Mouse (Mus musculus): ENCODE data around the gene Cep63. TPM values are rescaled to one million over a fixed set of nuclear protein-coding genes. Genes with fewer than 3 reads are reported as not detected.
A peak's percentile ranks its signal among the peaks of the same experiment; 100 is the strongest.

Cep63 gene
- polyA plus RNA-seq, 1 experiment from 2014 or later: 53.4 TPM

DNA sequence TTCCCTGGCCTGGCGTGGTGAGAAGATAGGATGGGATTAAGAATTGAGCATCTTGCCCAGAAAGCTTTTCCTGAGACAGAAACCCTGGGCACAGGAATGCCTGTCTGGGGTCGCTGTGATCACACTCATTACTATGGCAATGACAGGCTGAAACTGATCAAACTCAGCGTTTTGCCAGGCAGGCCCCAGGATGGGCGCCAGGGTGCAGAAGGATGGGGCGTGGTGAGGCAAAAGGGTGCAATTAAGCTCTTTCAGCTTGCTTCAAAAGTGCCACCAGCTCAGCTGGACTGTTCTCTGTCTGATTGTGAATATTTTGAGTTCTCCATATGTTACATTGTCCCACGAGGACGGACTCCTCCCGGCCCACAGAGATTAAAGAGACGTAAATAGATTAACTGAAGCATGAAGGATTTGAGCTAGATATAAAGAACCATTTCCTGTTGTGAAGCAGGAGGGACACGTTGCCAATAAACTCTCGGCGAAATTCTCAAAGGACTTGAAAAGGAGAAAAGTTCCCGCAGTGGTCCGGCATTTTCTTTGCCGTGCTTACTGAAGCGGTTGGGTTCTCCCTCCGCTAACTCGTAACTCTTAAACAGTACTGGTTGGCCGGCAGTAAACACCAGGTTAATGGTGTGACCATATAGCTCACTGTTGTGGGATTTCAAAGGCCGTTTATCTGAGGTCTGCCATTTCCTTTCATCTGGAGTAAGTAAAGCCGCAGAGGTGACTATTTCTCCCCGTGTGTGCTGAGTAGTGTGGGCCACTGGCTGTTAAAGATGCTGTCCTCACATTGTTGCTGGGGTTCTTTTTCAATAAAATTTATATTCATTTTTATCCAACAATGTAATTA lies 80.7 kb downstream of the Cep63 start:
- Histone ChIP-seq H3K4me1 (peaks cover 21% of the 10 kb centered on the region), H3K36me3 (replicated peaks) (no peaks in the 10 kb centered on the region), H3K9me3 (no peaks in the 10 kb centered on the region), H3K27me3 (replicated peaks; ENCODE audit: low read depth, poor library complexity, severe bottlenecking) (peaks cover 71% of the 10 kb centered on the region), H3K27ac (replicated peaks) (peak overlapping the region; percentile 44), H3K4me3 (peak overlapping the region; percentile 54)
- 42% methylated on average over 22 of the region's 22 CpGs for WGBS
- no peak for DNase-seq (ENCODE audit: low spot score)

DNA sequence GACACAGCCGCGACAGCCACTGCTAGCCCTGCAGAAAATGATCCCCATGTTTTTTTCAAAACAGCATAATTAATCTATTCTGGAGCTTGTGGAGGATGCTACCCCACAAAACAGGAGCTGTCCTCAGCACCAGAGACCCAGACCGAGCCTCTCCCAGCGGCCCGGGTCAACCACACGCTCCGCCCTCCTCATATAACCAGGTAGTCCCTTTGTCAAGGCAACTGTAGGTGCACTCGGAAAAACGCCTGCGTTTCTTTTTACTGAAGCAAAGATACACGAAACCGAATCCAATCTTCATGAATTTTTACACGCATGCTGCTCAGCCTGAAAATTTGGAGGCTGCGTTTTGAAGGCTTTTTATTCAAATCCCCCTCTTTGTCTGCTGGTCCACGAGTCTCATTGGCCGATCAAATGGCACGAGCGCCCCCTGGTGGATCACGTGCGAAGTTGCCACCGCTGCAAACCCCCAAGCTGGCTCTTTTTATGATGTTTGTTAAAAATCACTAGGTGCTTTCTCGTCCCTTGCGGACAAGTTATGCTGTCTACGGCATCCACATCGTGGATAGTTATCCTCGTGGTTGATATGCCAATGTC lies 81.5 kb downstream of the Cep63 start:
- peaks cover 21% of the 10 kb centered on the region for H3K4me1 ChIP-seq
- H3K27me3 ChIP-seq (replicated peaks; ENCODE audit: low read depth, poor library complexity, severe bottlenecking): peaks cover 75% of the 10 kb centered on the region
- WGBS: 1% methylated on average over 26 of the region's 26 CpGs
- peak overlapping the region; percentile 80 for H3K27ac ChIP-seq (replicated peaks)
- peak; percentile 91 for DNase-seq (ENCODE audit: low spot score)
- peak overlapping the region; percentile 54 for H3K4me3 ChIP-seq
- no peaks in the 10 kb centered on the region for H3K9me3 ChIP-seq
- no peaks in the 10 kb centered on the region for H3K36me3 ChIP-seq (replicated peaks)

DNA sequence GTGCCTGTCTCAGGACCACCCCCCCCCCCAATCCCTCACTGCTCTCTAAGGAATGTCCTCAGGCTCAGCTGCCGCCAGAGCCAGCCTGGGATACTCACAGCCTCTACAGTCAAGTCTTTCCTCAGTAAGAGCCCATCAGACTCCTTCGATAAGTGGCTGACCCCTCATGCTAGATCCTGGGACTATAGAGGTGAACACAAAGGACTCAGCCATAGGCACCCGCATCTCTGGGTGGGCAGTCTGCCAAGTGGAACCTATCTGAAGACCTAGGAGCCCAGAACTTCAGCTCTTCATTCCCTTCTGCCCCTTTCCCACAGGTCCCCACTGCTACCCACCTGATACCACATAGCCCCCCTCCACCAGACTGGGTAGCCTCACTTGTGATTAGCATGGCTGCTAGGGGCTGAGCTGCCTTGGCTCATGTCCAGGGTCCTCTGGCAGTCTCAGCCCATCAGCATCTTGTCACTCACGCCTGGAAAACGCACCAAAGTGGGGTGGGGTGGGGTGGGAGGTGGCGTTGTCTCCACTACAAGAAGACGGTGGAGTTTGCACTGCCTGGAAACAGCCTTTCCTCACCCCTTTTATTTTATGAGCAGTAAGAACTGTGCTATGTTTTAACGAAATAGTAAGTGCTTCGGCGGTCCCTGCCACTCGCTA lies 82.1 kb downstream of the Cep63 start:
- no peak for DNase-seq (ENCODE audit: low spot score)
- peaks cover 21% of the 10 kb centered on the region for H3K4me1 ChIP-seq
- WGBS: 20% methylated on average over 11 of the region's 11 CpGs
- H3K27me3 ChIP-seq (replicated peaks; ENCODE audit: low read depth, poor library complexity, severe bottlenecking): peaks cover 75% of the 10 kb centered on the region
- peak overlapping the region; percentile 80 for H3K27ac ChIP-seq (replicated peaks)
- no peaks in the 10 kb centered on the region for H3K36me3 ChIP-seq (replicated peaks)
- peak overlapping the region; percentile 54 for H3K4me3 ChIP-seq
- no peaks in the 10 kb centered on the region for H3K9me3 ChIP-seq

DNA sequence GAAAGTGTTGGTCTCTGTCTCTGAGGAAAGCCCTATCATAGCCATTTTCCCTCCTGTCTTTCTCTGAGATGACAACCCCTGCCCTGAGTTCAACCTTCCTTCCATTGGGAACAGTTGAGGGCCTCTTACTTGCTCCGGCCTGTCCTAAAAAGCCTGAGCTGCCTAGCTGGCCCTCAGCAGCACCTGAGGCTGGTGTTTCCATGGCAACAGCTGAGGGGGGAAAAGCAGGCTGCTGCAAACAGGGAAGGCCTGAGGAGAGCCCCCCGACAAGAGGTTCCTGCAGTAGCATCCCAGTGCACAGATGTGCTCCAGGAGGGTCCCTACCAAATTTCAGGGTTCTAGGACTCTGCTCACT lies 82.6 kb downstream of the Cep63 start:
- H3K27ac ChIP-seq (replicated peaks): 0 out of 2 replicates have a peak overlapping the region, but pooled peaks have one; percentile 80
- no peaks in the 10 kb centered on the region for H3K36me3 ChIP-seq (replicated peaks)
- no peak for DNase-seq (ENCODE audit: low spot score)
- peaks cover 75% of the 10 kb centered on the region for H3K27me3 ChIP-seq (replicated peaks; ENCODE audit: low read depth, poor library complexity, severe bottlenecking)
- no peak overlapping the region for H3K4me3 ChIP-seq
- peaks cover 21% of the 10 kb centered on the region for H3K4me1 ChIP-seq
- 57% methylated on average over 2 of the region's 2 CpGs for WGBS
- H3K9me3 ChIP-seq: no peaks in the 10 kb centered on the region

DNA sequence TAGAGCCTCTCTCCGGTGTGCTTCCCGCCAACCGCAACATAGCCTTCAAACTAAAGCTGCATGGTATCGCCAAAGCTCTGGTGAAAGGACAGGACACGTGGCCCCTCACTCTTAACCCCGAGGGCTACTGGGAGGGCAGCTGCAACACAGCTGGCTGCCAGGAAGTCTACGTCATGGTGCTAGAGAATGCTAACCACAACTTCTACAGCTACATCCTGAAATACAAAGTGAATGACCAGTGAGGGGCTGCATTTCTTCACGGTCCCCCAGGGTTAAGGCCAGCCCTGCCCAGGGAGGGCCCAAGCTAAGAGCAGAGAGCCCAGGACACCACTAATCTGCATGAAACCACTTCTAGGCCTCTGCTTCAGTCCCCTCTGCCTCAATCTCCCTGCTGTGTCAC lies 83.8 kb downstream of the Cep63 start:
- no peaks in the 10 kb centered on the region for H3K9me3 ChIP-seq
- H3K4me3 ChIP-seq: no peak overlapping the region
- H3K4me1 ChIP-seq: peaks cover 21% of the 10 kb centered on the region
- no peak overlapping the region for H3K27ac ChIP-seq (replicated peaks)
- DNase-seq (ENCODE audit: low spot score): no peak
- no peaks in the 10 kb centered on the region for H3K36me3 ChIP-seq (replicated peaks)
- peaks cover 64% of the 10 kb centered on the region for H3K27me3 ChIP-seq (replicated peaks; ENCODE audit: low read depth, poor library complexity, severe bottlenecking)
- WGBS: 69% methylated on average over 8 of the region's 8 CpGs

DNA sequence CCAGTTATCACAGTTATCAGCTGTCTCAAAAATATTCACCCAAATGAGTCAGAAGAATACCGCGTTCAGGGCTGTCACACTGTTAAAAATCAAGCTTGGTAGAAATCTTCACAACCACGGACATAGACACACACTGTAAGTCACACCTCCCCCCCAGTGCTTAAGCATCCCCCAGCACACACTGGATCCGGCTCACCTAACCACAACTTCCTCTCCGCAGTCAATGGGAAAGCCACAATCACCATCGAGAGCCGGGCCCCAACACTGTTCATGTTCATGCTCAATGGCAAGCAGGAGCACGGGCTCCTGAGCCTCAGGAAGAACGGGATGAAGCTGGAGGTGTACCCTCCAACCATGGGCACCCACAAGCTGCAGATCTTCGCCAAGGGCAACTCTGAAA lies 84.7 kb downstream of the Cep63 start:
- no peaks in the 10 kb centered on the region for H3K9me3 ChIP-seq
- H3K27me3 ChIP-seq (replicated peaks; ENCODE audit: low read depth, poor library complexity, severe bottlenecking): peaks cover 56% of the 10 kb centered on the region
- H3K27ac ChIP-seq (replicated peaks): no peak overlapping the region
- no peak for DNase-seq (ENCODE audit: low spot score)
- H3K36me3 ChIP-seq (replicated peaks): no peaks in the 10 kb centered on the region
- 87% methylated on average over 10 of the region's 10 CpGs for WGBS
- H3K4me1 ChIP-seq: peaks cover 21% of the 10 kb centered on the region
- H3K4me3 ChIP-seq: no peak overlapping the region

DNA sequence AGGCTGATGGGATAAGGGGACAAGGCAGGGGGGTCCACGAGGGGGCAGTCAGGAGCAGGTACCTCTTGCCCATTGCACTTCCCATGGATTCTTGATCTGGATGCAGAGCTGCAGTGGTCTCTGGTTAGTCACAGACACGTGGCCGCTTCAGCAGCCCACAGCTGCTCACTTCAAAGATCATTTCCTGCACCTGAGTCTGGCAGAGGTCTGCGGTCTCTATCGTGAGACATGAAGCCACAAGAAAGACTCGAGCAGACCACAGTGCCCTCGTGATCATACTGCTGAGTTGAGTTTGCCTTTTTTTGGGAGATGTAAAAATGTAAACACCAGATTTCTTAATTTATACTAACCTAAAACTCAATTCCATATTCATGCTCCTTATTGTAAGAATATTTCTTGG lies 86.6 kb downstream of the Cep63 start:
- Histone ChIP-seq H3K9me3 (no peaks in the 10 kb centered on the region), H3K4me1 (peaks cover 15% of the 10 kb centered on the region), H3K4me3 (no peak overlapping the region), H3K27ac (replicated peaks) (no peak overlapping the region), H3K36me3 (replicated peaks) (no peaks in the 10 kb centered on the region), H3K27me3 (replicated peaks; ENCODE audit: low read depth, poor library complexity, severe bottlenecking) (peaks cover 50% of the 10 kb centered on the region)
- WGBS: 72% methylated on average over 7 of the region's 7 CpGs
- DNase-seq (ENCODE audit: low spot score): no peak

DNA sequence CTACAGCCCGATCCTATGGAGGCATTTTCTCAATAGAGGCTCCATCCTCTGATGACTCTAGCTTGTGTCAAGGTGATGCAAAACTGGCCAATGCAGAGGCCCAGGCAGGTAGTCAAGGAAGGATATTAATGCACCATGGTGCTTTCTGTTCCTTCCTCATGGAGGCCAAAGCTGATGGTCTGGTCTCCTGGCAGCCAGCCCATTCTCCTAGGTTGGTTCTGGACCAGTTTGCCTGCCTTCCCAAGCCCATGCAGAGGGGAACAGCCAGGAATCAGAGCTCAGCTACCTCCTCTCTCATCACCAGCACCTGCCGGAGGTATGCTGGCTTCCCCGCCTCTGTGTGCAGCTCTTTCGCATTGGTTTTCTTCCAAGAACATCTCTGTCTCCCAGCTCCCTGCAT lies 89.4 kb downstream of the Cep63 start:
- Histone ChIP-seq H3K9me3 (no peaks in the 10 kb centered on the region), H3K27me3 (replicated peaks; ENCODE audit: low read depth, poor library complexity, severe bottlenecking) (peaks cover 47% of the 10 kb centered on the region), H3K27ac (replicated peaks) (no peak overlapping the region), H3K36me3 (replicated peaks) (no peaks in the 10 kb centered on the region), H3K4me1 (peaks cover 6% of the 10 kb centered on the region), H3K4me3 (no peak overlapping the region)
- no peak for DNase-seq (ENCODE audit: low spot score)
- WGBS: 90% methylated on average over 4 of the region's 4 CpGs

Other genes with a start within 250 kb of the Cep63 start
- 0.04 and 0.10 TPM in 2 replicates for gene Ky, start 120.8 kb downstream of the Cep63 start, polyA plus RNA-seq (2016; fragmentation: Nextera tagmentation; extraction: Ambion mirVana)
- gene Anapc13, start 238 bp downstream of the Cep63 start, polyA plus RNA-seq (2016; fragmentation: Nextera tagmentation; extraction: Ambion mirVana): 146 and 164 TPM in 2 replicates
- gene Amotl2, start 90.1 kb upstream of the Cep63 start, polyA plus RNA-seq (2016; fragmentation: Nextera tagmentation; extraction: Ambion mirVana): 61.4 and 64.0 TPM in 2 replicates
- gene Ryk, start 208.4 kb upstream of the Cep63 start, polyA plus RNA-seq (2016; fragmentation: Nextera tagmentation; extraction: Ambion mirVana): 15.8 and 15.9 TPM in 2 replicates

Measured in embryonic facial prominence, embryonic 10.5 days (tissue).